Mouse (Mus musculus) small intestine, adult 2 months (tissue): ENCODE results near the gene Gabrb1.

Source experiments
- CTCF ChIP-seq: fragments of 200-500 bp; IDR thresholded peaks from 2 replicates; pipeline ENCODE4 v1.5.1; 2012; ENCODE audit warnings: low read depth, mild to moderate bottlenecking, control low read depth, inconsistent platforms, low read length, moderate library complexity, mixed read lengths; ENCODE audit not compliant: insufficient replicate concordance, insufficient read length; ENCODE audit errors: extremely low read depth
- POLR2A ChIP-seq: fragments of 200-500 bp; IDR thresholded peaks from 2 replicates; pipeline ENCODE4 v1.6.1; 2012; ENCODE audit warnings: low read depth, mild to moderate bottlenecking, control low read depth, inconsistent platforms, low read length, moderate library complexity

DNA sequence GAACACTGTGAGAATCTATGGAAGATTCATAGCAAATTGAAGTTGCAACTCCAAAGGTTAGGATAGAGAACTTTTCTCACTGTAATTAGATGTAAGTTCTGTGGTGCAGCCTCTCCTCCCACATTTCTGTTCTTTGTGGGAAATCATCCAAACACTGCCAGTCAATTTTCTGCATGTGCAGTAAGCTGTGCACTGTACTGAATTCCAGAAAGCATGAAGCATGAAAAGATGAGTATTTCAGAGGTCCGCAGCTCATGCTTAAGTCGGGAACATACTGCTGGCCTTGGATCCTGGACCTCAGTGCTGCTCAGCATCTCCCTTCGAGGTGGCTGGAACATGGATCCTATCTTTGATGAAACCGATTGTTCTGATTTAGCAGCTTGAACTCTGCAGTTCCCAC, 468.8 kb downstream of the Gabrb1 start:
- no peak for TF ChIP-seq CTCF
- TF ChIP-seq POLR2A = no peak
